Mouse (Mus musculus) lung, embryonic 15.5 days (tissue): ENCODE measurements at regions not wholly inside any gene's neighbourhood (a gene's known extent, or its start where the extent isn't known, plus 50 kb on each side); places are given as distances from the start of the nearest gene placed in this dataset.

Source experiments
- ATAC-seq: fragments of 200-750 bp; cut with Nextera tagmentation; 2 replicates; pipeline ENCODE4 v1.8.0; 2017; ENCODE audit warnings: moderate number of reproducible peaks, borderline replicate concordance; ENCODE audit not compliant: low FRiP score, low TSS enrichment; ENCODE audit errors: extremely low read depth
- H3K27ac ChIP-seq: fragments of 300-500 bp; sonication (generic); 2 replicates; pipeline ENCODE4 v1.5.1; 2015; ENCODE audit warnings: moderate library complexity, mild to moderate bottlenecking, inconsistent platforms
- H3K27me3 ChIP-seq: fragments of 300-500 bp; sonication (generic); 2 replicates; pipeline ENCODE4 v1.6.1; 2015; ENCODE audit warnings: inconsistent platforms
- H3K36me3 ChIP-seq: fragments of 300-500 bp; sonication (generic); 2 replicates; pipeline ENCODE4 v1.6.1; 2015; ENCODE audit warnings: inconsistent platforms
- H3K4me1 ChIP-seq: fragments of 300-500 bp; sonication (generic); 2 replicates; pipeline ENCODE4 v1.6.1; 2015; ENCODE audit warnings: inconsistent platforms
- H3K4me2 ChIP-seq: fragments of 300-500 bp; sonication (generic); 2 replicates; pipeline ENCODE4 v1.6.1; 2015; ENCODE audit warnings: inconsistent platforms, mild to moderate bottlenecking, moderate library complexity
- H3K4me3 ChIP-seq: fragments of 300-500 bp; sonication (generic); 2 replicates; pipeline ENCODE4 v1.5.1; 2015; ENCODE audit warnings: mild to moderate bottlenecking, inconsistent platforms
- H3K9ac ChIP-seq: fragments of 300-500 bp; sonication (generic); 2 replicates; pipeline ENCODE4 v1.6.1; 2015; ENCODE audit warnings: inconsistent platforms
- H3K9me3 ChIP-seq: fragments of 300-500 bp; sonication (generic); 2 replicates; pipeline ENCODE4 v1.6.1; 2016; ENCODE audit warnings: inconsistent platforms
- WGBS: fragments of 180-500 bp; shearing (Covaris S2); methylation state at CpG from one replicate; pipeline ENCODE4 v1.1.7; 2015; 5-methylcytosine and 5-hydroxymethylcytosine counted together

- ATAC-seq = no peak
- 92% methylated on average over 1 of the region's 1 CpGs for WGBS
Measured at GRCm38 (mm10) chr2:131672646-131673045, 110.6 kb upstream of the Adra1d start.

DNA sequence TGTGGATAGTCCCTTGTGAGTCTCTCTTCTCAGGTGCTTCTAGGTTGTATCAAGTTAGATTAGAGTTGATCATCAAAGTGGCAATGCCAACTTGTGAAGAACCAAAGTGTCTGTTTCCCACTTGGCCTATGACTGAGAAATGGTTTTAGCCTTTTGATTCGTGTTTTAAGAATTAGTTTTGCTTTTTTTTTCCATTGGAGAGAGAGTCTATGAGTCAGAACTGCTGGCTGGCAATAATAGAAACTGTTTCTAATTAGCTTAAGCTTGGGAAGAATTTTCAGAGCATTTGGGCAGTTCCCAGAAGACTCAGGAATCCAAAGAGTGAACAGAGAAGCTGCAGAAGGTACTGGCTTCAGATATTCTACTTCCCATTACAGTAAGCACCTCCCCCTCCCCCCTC, 110.1 kb upstream of the Adra1d start:
- no peaks in the 10 kb centered on the region for H3K9me3 ChIP-seq
- no peak overlapping the region for H3K9ac ChIP-seq
- no peaks in the 10 kb centered on the region for H3K36me3 ChIP-seq
- WGBS = 49% methylated on average over 1 of the region's 1 CpGs
- H3K4me1 ChIP-seq = no peaks in the 10 kb centered on the region
- no peak overlapping the region for H3K4me3 ChIP-seq
- no peak overlapping the region for H3K27ac ChIP-seq
- no peaks in the 10 kb centered on the region for H3K27me3 ChIP-seq
- no peak for ATAC-seq
- H3K4me2 ChIP-seq = no peak overlapping the region

More at GRCm38 (mm10) chr2:131672646-131673045, 110.6 kb upstream of the Adra1d start:
- H3K9me3 ChIP-seq = no peaks in the 10 kb centered on the region
- H3K4me3 ChIP-seq = no peak overlapping the region
- no peaks in the 10 kb centered on the region for H3K4me1 ChIP-seq
- H3K36me3 ChIP-seq = no peaks in the 10 kb centered on the region
- no peak overlapping the region for H3K27ac ChIP-seq
- no peak overlapping the region for H3K9ac ChIP-seq
- no peaks in the 10 kb centered on the region for H3K27me3 ChIP-seq
- no peak overlapping the region for H3K4me2 ChIP-seq

GRCm38 (mm10) chr2:131670876-131671275, 108.8 kb upstream of the Adra1d start:
- H3K4me1 ChIP-seq = no peaks in the 10 kb centered on the region
- no peak overlapping the region for H3K4me3 ChIP-seq
- no peaks in the 10 kb centered on the region for H3K9me3 ChIP-seq
- H3K27ac ChIP-seq = no peak overlapping the region
- H3K27me3 ChIP-seq = no peaks in the 10 kb centered on the region
- H3K36me3 ChIP-seq = no peaks in the 10 kb centered on the region
- no peak overlapping the region for H3K4me2 ChIP-seq
- H3K9ac ChIP-seq = no peak overlapping the region
- ATAC-seq = no peak

GRCm38 (mm10) chr2:131667874-131668273, 105.8 kb upstream of the Adra1d start:
- Histone ChIP-seq H3K4me2 (no peak overlapping the region), H3K4me1 (no peaks in the 10 kb centered on the region), H3K27me3 (no peaks in the 10 kb centered on the region), H3K36me3 (no peaks in the 10 kb centered on the region), H3K27ac (no peak overlapping the region), H3K9ac (no peak overlapping the region), H3K4me3 (no peak overlapping the region), H3K9me3 (no peaks in the 10 kb centered on the region)
- WGBS = 82% methylated on average over 2 of the region's 2 CpGs
- ATAC-seq = no peak

DNA sequence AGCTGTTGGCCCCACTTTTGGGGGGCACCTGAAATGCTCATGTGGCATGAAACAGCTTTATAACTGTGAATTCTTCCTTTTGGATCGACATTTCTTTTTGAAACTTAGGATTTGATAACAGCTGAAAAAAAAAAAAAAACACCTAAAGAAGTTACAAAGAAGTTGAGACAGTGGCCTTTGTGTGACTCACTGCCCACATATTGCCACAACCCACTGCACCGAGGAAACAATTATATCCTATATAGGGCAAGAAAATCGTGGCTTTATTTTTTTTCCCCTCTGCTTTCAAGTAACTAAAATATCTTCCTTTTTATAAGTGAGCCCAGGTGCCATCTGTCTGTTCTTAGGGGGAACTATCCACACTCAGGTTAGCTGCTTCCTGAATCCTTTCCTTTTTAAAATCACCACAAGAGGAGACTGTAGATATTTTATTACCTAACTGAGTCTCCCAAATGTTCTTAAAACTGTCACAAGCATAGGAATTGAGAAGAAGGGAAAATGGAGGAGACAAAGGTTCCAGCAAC, 104.8 kb upstream of the Adra1d start:
- Histone ChIP-seq H3K36me3 (no peaks in the 10 kb centered on the region), H3K9ac (no peak overlapping the region), H3K4me1 (no peaks in the 10 kb centered on the region), H3K9me3 (no peaks in the 10 kb centered on the region), H3K4me3 (no peak overlapping the region), H3K4me2 (no peak overlapping the region), H3K27ac (no peak overlapping the region), H3K27me3 (no peaks in the 10 kb centered on the region)
- 66% methylated on average over 3 of the region's 3 CpGs for WGBS
- no peak for ATAC-seq

DNA sequence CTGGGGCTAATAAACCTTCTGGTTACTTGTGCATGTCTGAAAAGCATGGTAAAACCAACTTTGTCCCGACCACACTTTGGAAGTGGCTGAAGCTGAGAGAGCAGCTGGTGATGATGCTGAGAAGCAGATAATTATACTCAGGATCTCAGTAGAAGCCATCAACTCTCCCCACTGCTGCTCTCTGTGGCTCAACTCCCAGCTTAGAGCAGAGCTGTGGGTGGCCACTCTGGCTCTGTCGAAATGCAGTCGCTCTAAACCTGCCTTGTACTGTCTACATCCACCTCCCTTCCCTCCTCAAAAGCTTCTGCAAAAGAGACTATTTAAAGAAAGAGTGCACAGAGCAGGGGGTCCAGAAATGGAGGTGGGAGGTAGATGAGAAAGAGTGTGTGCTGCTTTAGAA, 102.5 kb upstream of the Adra1d start:
- H3K4me3 ChIP-seq = no peak overlapping the region
- no peaks in the 10 kb centered on the region for H3K36me3 ChIP-seq
- H3K27ac ChIP-seq = no peak overlapping the region
- 88% methylated on average over 3 of the region's 3 CpGs for WGBS
- ATAC-seq = no peak
- no peaks in the 10 kb centered on the region for H3K9me3 ChIP-seq
- no peaks in the 10 kb centered on the region for H3K4me1 ChIP-seq
- H3K4me2 ChIP-seq = no peak overlapping the region
- H3K27me3 ChIP-seq = no peaks in the 10 kb centered on the region
- H3K9ac ChIP-seq = no peak overlapping the region

- H3K9ac ChIP-seq = no peak overlapping the region
- ATAC-seq = peak; percentile 52; the same call in 1 of the 2 replicates
Measured at GRCm38 (mm10) chr2:131663199-131663809, 101.2 kb upstream of the Adra1d start.

DNA sequence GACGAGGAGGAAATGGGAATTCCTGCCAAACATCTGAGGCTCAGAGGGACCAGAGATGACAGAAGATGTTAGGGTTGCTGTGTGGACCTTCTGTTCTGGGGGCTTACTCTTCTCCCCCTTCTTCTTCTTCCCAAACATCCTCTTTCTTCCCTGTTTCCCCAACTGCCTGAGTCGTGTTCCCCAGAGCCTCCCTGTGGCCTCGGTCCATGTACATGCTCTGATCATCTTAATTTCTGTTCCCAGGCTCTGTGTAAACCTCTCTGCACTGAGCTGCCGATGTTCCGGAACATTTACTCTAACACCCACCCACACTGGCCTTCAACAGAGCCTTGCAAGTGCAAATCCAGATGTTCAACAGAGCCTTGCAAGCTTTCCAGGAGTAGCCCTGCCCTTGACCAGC, 90.1 kb upstream of the Adra1d start:
- no peak for ATAC-seq
- 54% methylated on average over 5 of the region's 5 CpGs for WGBS
- no peaks in the 10 kb centered on the region for H3K36me3 ChIP-seq

More at GRCm38 (mm10) chr2:131663199-131663809, 101.2 kb upstream of the Adra1d start:
- Histone ChIP-seq H3K9me3 (no peaks in the 10 kb centered on the region), H3K36me3 (no peaks in the 10 kb centered on the region), H3K4me1 (no peaks in the 10 kb centered on the region), H3K27me3 (no peaks in the 10 kb centered on the region), H3K4me2 (no peak overlapping the region), H3K4me3 (no peak overlapping the region), H3K27ac (no peak overlapping the region)
- WGBS = 47% methylated on average over 8 of the region's 8 CpGs

DNA sequence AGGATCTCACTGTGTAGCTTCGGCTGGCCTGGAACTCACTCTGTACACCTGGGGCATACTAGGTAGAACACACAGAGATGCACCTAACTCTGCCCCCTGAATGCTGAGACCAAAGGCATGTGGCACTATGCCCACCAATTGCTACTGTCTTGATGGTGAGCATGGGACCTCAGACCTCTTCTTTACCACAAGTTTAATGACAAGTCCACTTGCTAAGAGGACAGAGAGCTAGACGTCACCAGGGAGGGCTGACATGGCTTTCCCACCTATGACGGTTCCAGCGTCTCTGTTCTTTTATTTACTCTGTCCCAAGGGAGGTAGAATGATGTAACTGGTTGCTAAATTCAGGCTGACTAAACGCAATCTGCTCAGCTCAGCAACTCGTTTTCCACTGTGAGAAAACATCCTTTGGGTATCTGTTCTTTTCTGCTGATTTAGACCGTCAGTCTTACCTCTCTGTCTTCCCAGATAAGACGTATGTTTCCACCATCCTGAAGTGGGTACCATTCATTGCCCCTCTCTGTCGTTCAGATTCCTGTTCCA, 88.6 kb upstream of the Adra1d start:
- H3K4me3 ChIP-seq = no peak overlapping the region
- ATAC-seq = no peak

More for the DNA sequence above, 90.1 kb upstream of the Adra1d start:
- Histone ChIP-seq H3K9me3 (no peaks in the 10 kb centered on the region), H3K4me3 (no peak overlapping the region), H3K9ac (no peak overlapping the region), H3K4me1 (peaks cover 8% of the 10 kb centered on the region; the same call in 1 of the 2 replicates), H3K27me3 (no peaks in the 10 kb centered on the region), H3K27ac (no peak overlapping the region), H3K4me2 (no peak overlapping the region)

GRCm38 (mm10) chr2:131644166-131644858, 82.2 kb upstream of the Adra1d start:
- Histone ChIP-seq H3K27me3 (no peaks in the 10 kb centered on the region), H3K36me3 (no peaks in the 10 kb centered on the region), H3K9ac (no peak overlapping the region), H3K4me3 (no peak overlapping the region), H3K9me3 (no peaks in the 10 kb centered on the region), H3K4me2 (no peak overlapping the region), H3K27ac (no peak overlapping the region), H3K4me1 (no peaks in the 10 kb centered on the region)
- WGBS = 71% methylated on average over 2 of the region's 2 CpGs
- no peak for ATAC-seq

More for the DNA sequence above, 88.6 kb upstream of the Adra1d start:
- H3K4me2 ChIP-seq = no peak overlapping the region
- H3K4me1 ChIP-seq = peaks cover 8% of the 10 kb centered on the region; the same call in 1 of the 2 replicates
- 53% methylated on average over 9 of the region's 9 CpGs for WGBS
- H3K36me3 ChIP-seq = no peaks in the 10 kb centered on the region
- no peaks in the 10 kb centered on the region for H3K27me3 ChIP-seq
- no peak overlapping the region for H3K27ac ChIP-seq
- H3K9ac ChIP-seq = no peak overlapping the region
- H3K9me3 ChIP-seq = no peaks in the 10 kb centered on the region

- no peak overlapping the region for H3K9ac ChIP-seq
- no peaks in the 10 kb centered on the region for H3K4me1 ChIP-seq
- no peaks in the 10 kb centered on the region for H3K9me3 ChIP-seq
- WGBS = 90% methylated on average over 3 of the region's 3 CpGs
- H3K27me3 ChIP-seq = no peaks in the 10 kb centered on the region
- no peak overlapping the region for H3K4me3 ChIP-seq
- ATAC-seq = no peak
- no peak overlapping the region for H3K27ac ChIP-seq
- no peak overlapping the region for H3K4me2 ChIP-seq
- H3K36me3 ChIP-seq = no peaks in the 10 kb centered on the region
Measured at GRCm38 (mm10) chr2:131642456-131642855, 80.4 kb upstream of the Adra1d start.

DNA sequence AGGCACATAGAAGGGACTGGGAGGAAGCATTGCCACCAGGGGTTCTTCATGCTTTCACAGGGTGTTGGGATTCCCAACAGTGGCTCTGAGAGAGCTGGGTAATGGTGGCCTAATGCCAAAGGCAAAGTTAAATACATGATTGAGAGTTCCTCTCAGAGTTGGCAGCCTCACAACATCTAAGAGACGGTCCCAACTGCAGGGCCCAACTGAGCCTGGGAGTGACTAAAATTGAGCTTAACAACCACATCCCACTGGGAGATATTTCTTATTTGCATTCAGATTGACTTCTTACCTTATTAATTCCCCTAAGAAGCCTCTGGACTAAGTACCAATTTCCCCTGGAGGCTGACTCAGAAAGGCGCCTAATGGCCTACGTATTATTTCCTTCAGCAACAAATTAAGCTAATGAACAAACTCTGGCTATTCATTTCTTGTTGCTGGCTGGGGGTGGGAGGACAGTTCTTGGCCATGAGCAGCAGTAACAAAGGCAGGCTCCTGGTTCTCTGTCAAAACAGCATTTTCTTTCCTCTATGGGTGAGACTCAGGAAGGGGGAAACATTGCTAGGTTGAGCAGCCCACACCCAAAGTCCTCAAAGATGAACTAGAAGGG, 77.0 kb upstream of the Adra1d start:
- ATAC-seq = no peak

More for the DNA sequence above, 77.0 kb upstream of the Adra1d start:
- no peak overlapping the region for H3K4me3 ChIP-seq
- 65% methylated on average over 3 of the region's 3 CpGs for WGBS
- no peaks in the 10 kb centered on the region for H3K4me1 ChIP-seq
- no peaks in the 10 kb centered on the region for H3K27me3 ChIP-seq
- H3K4me2 ChIP-seq = no peak overlapping the region
- H3K9ac ChIP-seq = no peak overlapping the region
- no peaks in the 10 kb centered on the region for H3K9me3 ChIP-seq
- H3K36me3 ChIP-seq = no peaks in the 10 kb centered on the region
- no peak overlapping the region for H3K27ac ChIP-seq
